Mouse (Mus musculus) olfactory bulb, adult 2 months (tissue): ENCODE results near the gene Map3k20.

ENCODE experiments used
- CTCF ChIP-seq: fragments of 200-500 bp; IDR thresholded peaks from 2 replicates; pipeline ENCODE4 v1.5.1; 2012; ENCODE audit warnings: low read depth, mild to moderate bottlenecking, low read length, moderate library complexity; ENCODE audit not compliant: insufficient read depth
- POLR2A ChIP-seq: fragments of 200-500 bp; IDR thresholded peaks from 2 replicates; pipeline ENCODE4 v1.6.1; 2012; ENCODE audit warnings: mild to moderate bottlenecking, low read depth, low read length, moderate library complexity; ENCODE audit not compliant: insufficient read depth

- no peak for TF ChIP-seq POLR2A
- no peak for TF ChIP-seq CTCF
Measured at GRCm38 (mm10) chr2:72442825-72443224, 157.4 kb downstream of the Map3k20 start.
